Mouse (Mus musculus): ENCODE measurements around the gene Nxt1.

- no peak for TF ChIP-seq CTCF (IDR thresholded peaks at IDR 0.05; ENCODE audit: extremely low read depth, insufficient read depth, insufficient read length, insufficient replicate concordance)
- TF ChIP-seq POLR2A (IDR thresholded peaks at IDR 0.05; ENCODE audit: low read depth, low read length) = no peak
These were observed 17.9 kb downstream of the Nxt1 start for GRCm38 (mm10) chr2:148690291-148690690.
